Mouse (Mus musculus) effector memory CD4-positive, alpha-beta T cell, adult 5 months (primary cell): ENCODE measurements around the gene Gm5565. TPM values are rescaled to one million over a fixed set of nuclear protein-coding genes. Genes with fewer than 3 reads are reported as not detected.

Source experiments
- polyA plus RNA-seq: library from polyadenylated mRNA; unstranded; fragments of 100-300 nt; shearing (Covaris generic); gene quantifications from one replicate; pipeline ENCODE4 v1.2.1, GENCODE M21; 2017

Gene Gm5565
- not detected for polyA plus RNA-seq

GRCm38 (mm10) chr5:146160439-146160838 is at the start of gene Gm5565:
Gm5565 (minus strand) TSS chr5:146160539.

DNA sequence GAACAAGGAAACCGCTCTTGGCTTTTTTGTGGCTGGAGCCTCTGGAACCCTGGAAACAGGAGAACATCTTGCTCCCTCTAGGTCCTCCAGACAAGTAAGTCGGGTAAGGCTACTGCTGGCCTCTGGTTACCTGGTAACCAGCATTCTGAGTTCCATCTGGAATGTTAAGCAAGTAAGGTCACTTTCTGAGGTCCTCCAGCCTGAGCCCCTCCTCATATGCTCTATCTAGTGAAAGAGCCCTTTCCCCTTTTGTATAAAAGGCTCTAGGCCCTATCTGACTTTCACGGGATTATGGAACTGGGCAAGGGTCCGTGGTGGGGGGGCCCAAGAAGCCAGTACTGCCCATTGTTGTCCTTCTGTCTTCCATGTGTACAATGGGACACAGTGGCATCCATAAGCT is 24.9 kb upstream of the Gm5565 start, which contains the start of gene 1700001J03Rik:
Gene 1700001J03Rik (minus strand): TSS at position 101 of the 400 bp plus-strand sequence.

DNA sequence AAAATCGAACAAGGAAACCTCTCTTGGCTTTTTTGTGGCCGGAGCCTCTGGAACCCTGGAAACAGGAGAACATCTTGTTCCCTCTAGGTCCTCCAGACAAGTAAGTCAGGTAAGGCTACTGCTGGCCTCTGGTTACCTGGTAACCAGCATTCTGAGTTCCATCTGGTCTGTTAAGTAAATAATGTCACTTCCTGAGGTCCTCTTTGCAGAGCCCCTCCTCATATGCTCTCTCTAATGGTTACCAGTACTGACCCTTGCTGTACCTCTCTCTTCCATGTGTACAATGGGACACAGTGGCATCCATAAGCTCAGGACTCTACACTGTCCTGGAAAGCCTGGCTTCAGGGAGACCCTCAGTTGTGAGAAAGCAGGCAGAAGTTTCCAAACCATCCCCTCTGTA is 10.3 kb upstream of the Gm5565 start, which contains the start of gene Gm6309:
Gene Gm6309 (minus strand): TSS at position 101 of the 400 bp plus-strand sequence.

Other genes with a start within 250 kb of the Gm5565 start
- gene Cyp3a25, start 150.9 kb downstream of the Gm5565 start, polyA plus RNA-seq, result not detected
- gene Cyp3a59, start 81.3 kb downstream of the Gm5565 start, polyA plus RNA-seq, result not detected
- gene Gm6309, start 10.2 kb upstream of the Gm5565 start, polyA plus RNA-seq, result not detected
- gene 1700001J03Rik, start 24.8 kb upstream of the Gm5565 start, polyA plus RNA-seq, result not detected
- gene Rnf6, start 61.0 kb upstream of the Gm5565 start, polyA plus RNA-seq, result 71.3 TPM
- gene Cdk8, start 70.7 kb upstream of the Gm5565 start, polyA plus RNA-seq, result 16.6 TPM
- not detected for gene Wasf3, start 224.4 kb upstream of the Gm5565 start, polyA plus RNA-seq